Mouse (Mus musculus): ENCODE measurements around the gene Hist1h4k. TPM values are rescaled to one million over a fixed set of nuclear protein-coding genes. Genes with fewer than 3 reads are reported as not detected.
"Not testable (repeated sequence)": the region's sequence is repeated elsewhere in the genome, so short reads cannot be mapped to it uniquely, and the experiment has no call there.

Hist1h4k gene
- polyA plus RNA-seq, 1 experiment from 2014 or later: 2.9 TPM

- peak; percentile 46 for ATAC-seq (ENCODE audit: low FRiP score)
- 2% methylated on average over 11 of the region's 11 CpGs for WGBS
- peak overlapping the region; percentile 61 for H3K9ac ChIP-seq
- H3K4me3 ChIP-seq: peak overlapping the region; percentile 34
- H3K9me3 ChIP-seq (replicated peaks): no peaks in the 10 kb centered on the region
- peak overlapping the region; percentile 59 for H3K4me2 ChIP-seq (replicated peaks)
- H3K4me1 ChIP-seq: peaks cover 19% of the 10 kb centered on the region
- H3K36me3 ChIP-seq: no peaks in the 10 kb centered on the region
- H3K27me3 ChIP-seq: no peaks in the 10 kb centered on the region
- H3K27ac ChIP-seq: peak overlapping the region; percentile 88
Measured at GRCm38 (mm10) chr13:21722373-21722925, 27.9 kb downstream of the Hist1h4k start.

GRCm38 (mm10) chr13:21721757-21722372 lies 28.4 kb downstream of the Hist1h4k start, which contains the start of gene Hist1h2bm:
Gene Hist1h2bm (plus strand): TSS chr13:21722044.
- not testable (repeated sequence) for H3K9me3 ChIP-seq (replicated peaks); H3K36me3 ChIP-seq; H3K27me3 ChIP-seq
- peak within 1 kb of the TSS; percentile 34 for H3K4me3 ChIP-seq
- peak within 1 kb of the TSS; percentile 61 for H3K9ac ChIP-seq
- peaks cover 21% of the 10 kb centered on the region for H3K4me1 ChIP-seq
- peak within 1 kb of the TSS; percentile 59 for H3K4me2 ChIP-seq (replicated peaks)
- under 1% methylated on average over 37 of the region's 37 CpGs for WGBS
- peak within 1 kb of the TSS; percentile 88 for H3K27ac ChIP-seq
- ATAC-seq (ENCODE audit: low FRiP score): peak; percentile 97

- H3K9me3 ChIP-seq (replicated peaks); H3K27me3 ChIP-seq; H3K36me3 ChIP-seq: not testable (repeated sequence)
- WGBS: 1% methylated on average over 23 of the region's 44 CpGs
- peak; percentile 1 for ATAC-seq (ENCODE audit: low FRiP score)
- peak overlapping the region; percentile 56; the same call in 1 of the 2 replicates for H3K9ac ChIP-seq
- peak overlapping the region; percentile 34 for H3K4me3 ChIP-seq
- peak overlapping the region; percentile 59 for H3K4me2 ChIP-seq (replicated peaks)
- H3K27ac ChIP-seq: peak overlapping the region; percentile 88
- peaks cover 23% of the 10 kb centered on the region for H3K4me1 ChIP-seq
Measured at GRCm38 (mm10) chr13:21721107-21721756, 29.1 kb downstream of the Hist1h4k start.

- H3K27ac ChIP-seq: peak overlapping the region; percentile 84
- WGBS: 60% methylated on average over 4 of the region's 4 CpGs
Measured at GRCm38 (mm10) chr13:21718381-21719080, 31.8 kb downstream of the Hist1h4k start.

GRCm38 (mm10) chr13:21717397-21718357 lies 32.6 kb downstream of the Hist1h4k start, which contains the start of gene Hist1h3h:
Gene Hist1h3h (plus strand): TSS chr13:21717659.
- 1% methylated on average over 26 of the region's 56 CpGs for WGBS
- H3K9ac ChIP-seq: peak within 1 kb of the TSS; percentile 66
- H3K27ac ChIP-seq: peak within 1 kb of the TSS; percentile 89
- H3K36me3 ChIP-seq; H3K9me3 ChIP-seq (replicated peaks); H3K27me3 ChIP-seq: not testable (repeated sequence)
- peaks cover 30% of the 10 kb centered on the region for H3K4me1 ChIP-seq
- H3K4me3 ChIP-seq: peak within 1 kb of the TSS; percentile 45
- ATAC-seq (ENCODE audit: low FRiP score): peak; percentile 46
- H3K4me2 ChIP-seq (replicated peaks): peak within 1 kb of the TSS; percentile 77

More at GRCm38 (mm10) chr13:21718381-21719080, 31.8 kb downstream of the Hist1h4k start:
- Histone ChIP-seq H3K4me1 (peaks cover 31% of the 10 kb centered on the region), H3K36me3 (no peaks in the 10 kb centered on the region), H3K4me2 (replicated peaks) (peak overlapping the region; percentile 68), H3K9me3 (replicated peaks) (no peaks in the 10 kb centered on the region), H3K27me3 (no peaks in the 10 kb centered on the region), H3K4me3 (peak overlapping the region; percentile 45), H3K9ac (peak overlapping the region; percentile 66)
- ATAC-seq (ENCODE audit: low FRiP score): no peak

- Histone ChIP-seq H3K9ac (peak overlapping the region; percentile 63), H3K4me1 (peaks cover 26% of the 10 kb centered on the region), H3K4me2 (replicated peaks) (peak overlapping the region; percentile 77), H3K4me3 (peak overlapping the region; percentile 41), H3K27ac (peak overlapping the region; percentile 89)
- H3K36me3 ChIP-seq; H3K27me3 ChIP-seq; H3K9me3 ChIP-seq (replicated peaks): not testable (repeated sequence)
- ATAC-seq (ENCODE audit: low FRiP score): peak; percentile 32; the same call in 1 of the 2 replicates
- 0% methylated on average over 9 of the region's 38 CpGs for WGBS
Measured at GRCm38 (mm10) chr13:21716540-21717391, 33.5 kb downstream of the Hist1h4k start.

GRCm38 (mm10) chr13:21715864-21716539 lies 34.3 kb downstream of the Hist1h4k start, which contains the start of the genes Hist1h2bl and Hist1h2ai:
Gene Hist1h2bl (minus strand): TSS chr13:21716143.
Gene Hist1h2ai (plus strand): TSS chr13:21716422.
- WGBS: 1% methylated on average over 28 of the region's 50 CpGs
- Histone ChIP-seq H3K9ac (peak within 1 kb of the TSS; percentile 63), H3K4me1 (peaks cover 24% of the 10 kb centered on the region), H3K4me2 (replicated peaks) (peak within 1 kb of the TSS; percentile 77), H3K27ac (peak within 1 kb of the TSS; percentile 89), H3K4me3 (peak within 1 kb of the TSS; percentile 41)
- ATAC-seq (ENCODE audit: low FRiP score): peak; percentile 95
- H3K9me3 ChIP-seq (replicated peaks); H3K27me3 ChIP-seq; H3K36me3 ChIP-seq: not testable (repeated sequence)

GRCm38 (mm10) chr13:21715131-21715863 lies 35.0 kb downstream of the Hist1h4k start:
- H3K36me3 ChIP-seq: no peaks in the 10 kb centered on the region
- peak overlapping the region; percentile 77 for H3K4me2 ChIP-seq (replicated peaks)
- 1% methylated on average over 22 of the region's 22 CpGs for WGBS
- peak overlapping the region; percentile 62 for H3K9ac ChIP-seq
- H3K4me1 ChIP-seq: peaks cover 22% of the 10 kb centered on the region
- peak overlapping the region; percentile 41 for H3K4me3 ChIP-seq
- H3K27ac ChIP-seq: peak overlapping the region; percentile 89
- no peaks in the 10 kb centered on the region for H3K27me3 ChIP-seq
- H3K9me3 ChIP-seq (replicated peaks): no peaks in the 10 kb centered on the region
- ATAC-seq (ENCODE audit: low FRiP score): no peak

GRCm38 (mm10) chr13:21714725-21715124 lies 35.6 kb downstream of the Hist1h4k start:
- H3K36me3 ChIP-seq: no peaks in the 10 kb centered on the region
- no peak for ATAC-seq (ENCODE audit: low FRiP score)
- H3K4me1 ChIP-seq: peaks cover 20% of the 10 kb centered on the region
- H3K9ac ChIP-seq: 0 out of 2 replicates have a peak overlapping the region, but pooled peaks have one; percentile 62
- WGBS: 2% methylated on average over 7 of the region's 7 CpGs
- peak overlapping the region; percentile 89 for H3K27ac ChIP-seq
- H3K4me3 ChIP-seq: peak overlapping the region; percentile 41; the same call in 1 of the 2 replicates
- H3K27me3 ChIP-seq: no peaks in the 10 kb centered on the region
- no peaks in the 10 kb centered on the region for H3K9me3 ChIP-seq (replicated peaks)
- H3K4me2 ChIP-seq (replicated peaks): peak overlapping the region; percentile 77

Data from hindbrain, embryonic 12.5 days (tissue).